Mouse (Mus musculus): ENCODE measurements around the gene Rpl26.

DNA sequence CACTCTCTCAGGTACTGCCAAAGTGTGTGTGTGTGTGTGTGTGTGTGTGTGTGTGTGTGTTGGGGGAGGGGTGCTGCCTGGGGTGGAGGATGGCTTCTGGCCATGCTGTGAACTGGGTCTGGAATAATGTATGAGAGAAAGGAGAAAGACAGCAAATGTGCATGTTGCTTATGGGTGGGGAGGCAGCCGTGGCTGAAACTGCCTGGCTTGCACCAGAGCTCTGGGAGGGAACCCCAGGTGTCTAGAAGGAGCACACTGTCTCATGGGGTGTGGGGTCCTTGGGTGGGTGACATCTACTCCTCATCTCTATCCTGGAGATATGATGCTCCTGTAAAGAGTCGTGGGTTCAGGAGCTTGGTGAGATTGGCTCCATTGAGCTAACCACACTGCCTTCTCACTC is 12.7 kb upstream of the Rpl26 start:
- no peak for TF ChIP-seq POLR2A (IDR thresholded peaks at IDR 0.05; ENCODE audit: insufficient read depth, low read length)
- no peak for TF ChIP-seq EP300 (IDR thresholded peaks at IDR 0.05; ENCODE audit: insufficient read depth, low read depth, low read length)
